Mouse (Mus musculus): ENCODE results near the gene Smok3b. TPM values are rescaled to one million over a fixed set of nuclear protein-coding genes. Genes with fewer than 3 reads are reported as not detected.
"Not testable (repeated sequence)": the region's sequence is repeated elsewhere in the genome, so short reads cannot be mapped to it uniquely, and the experiment has no call there.

The Smok3b gene
- polyA plus RNA-seq, 1 experiment from 2014 or later, result not detected

- no peak for ATAC-seq (ENCODE audit: insufficient read depth)
- H3K27ac ChIP-seq (replicated peaks), result no peak overlapping the region
- H3K4me2 ChIP-seq, result no peak overlapping the region
- 0 out of 2 replicates have a peak, but pooled peaks cover 2% of the 10 kb centered on the region for H3K4me1 ChIP-seq (replicated peaks)
- no peaks in the 10 kb centered on the region for H3K27me3 ChIP-seq
- no peak overlapping the region for H3K9ac ChIP-seq
- H3K4me3 ChIP-seq (replicated peaks), result no peak overlapping the region
- H3K9me3 ChIP-seq (replicated peaks), result no peaks in the 10 kb centered on the region
- no peaks in the 10 kb centered on the region for H3K36me3 ChIP-seq (replicated peaks)
Measured at GRCm38 (mm10) chr5:138016997-138017396, 4.2 kb upstream of the Smok3b start.

GRCm38 (mm10) chr5:138019577-138019976 lies 1.7 kb upstream of the Smok3b start:
- ATAC-seq (ENCODE audit: insufficient read depth); H3K27ac ChIP-seq (replicated peaks): not testable (repeated sequence)
- 61% methylated on average over 4 of the region's 4 CpGs for WGBS (ENCODE audit: insufficient replicate concordance)

GRCm38 (mm10) chr5:138052894-138053293 lies 31.7 kb downstream of the Smok3b start, which contains the start of gene Smok3c:
Smok3c (plus strand) TSS chr5:138053194.
- not testable (repeated sequence) for H3K9me3 ChIP-seq (replicated peaks); H3K4me1 ChIP-seq (replicated peaks); ATAC-seq (ENCODE audit: insufficient read depth); H3K9ac ChIP-seq; H3K4me3 ChIP-seq (replicated peaks); H3K4me2 ChIP-seq; H3K36me3 ChIP-seq (replicated peaks); H3K27me3 ChIP-seq; H3K27ac ChIP-seq (replicated peaks)
- no CpG with 5 or more reads among the region's 5 CpGs for WGBS (ENCODE audit: insufficient replicate concordance)

More at GRCm38 (mm10) chr5:138019577-138019976, 1.7 kb upstream of the Smok3b start:
- not testable (repeated sequence) for H3K27me3 ChIP-seq; H3K9ac ChIP-seq; H3K4me2 ChIP-seq; H3K4me3 ChIP-seq (replicated peaks); H3K4me1 ChIP-seq (replicated peaks); H3K9me3 ChIP-seq (replicated peaks); H3K36me3 ChIP-seq (replicated peaks)

GRCm38 (mm10) chr5:138073803-138074202 lies 52.6 kb downstream of the Smok3b start:
- no peak overlapping the region for H3K27ac ChIP-seq (replicated peaks)
- H3K4me3 ChIP-seq (replicated peaks), result no peak overlapping the region
- no peaks in the 10 kb centered on the region for H3K27me3 ChIP-seq
- H3K4me1 ChIP-seq (replicated peaks), result no peaks in the 10 kb centered on the region
- no peaks in the 10 kb centered on the region for H3K36me3 ChIP-seq (replicated peaks)
- no peaks in the 10 kb centered on the region for H3K9me3 ChIP-seq (replicated peaks)
- ATAC-seq (ENCODE audit: insufficient read depth), result no peak
- no peak overlapping the region for H3K9ac ChIP-seq
- no peak overlapping the region for H3K4me2 ChIP-seq
- 70% methylated on average over 4 of the region's 4 CpGs for WGBS (ENCODE audit: insufficient replicate concordance)

- Histone ChIP-seq H3K4me2 (no peak overlapping the region), H3K27me3 (no peaks in the 10 kb centered on the region), H3K9me3 (replicated peaks) (no peaks in the 10 kb centered on the region), H3K9ac (no peak overlapping the region), H3K4me3 (replicated peaks) (no peak overlapping the region), H3K4me1 (replicated peaks) (no peaks in the 10 kb centered on the region), H3K36me3 (replicated peaks) (no peaks in the 10 kb centered on the region), H3K27ac (replicated peaks) (no peak overlapping the region)
- ATAC-seq (ENCODE audit: insufficient read depth), result no peak
- WGBS (ENCODE audit: insufficient replicate concordance), result 50% methylated on average over 3 of the region's 3 CpGs
Measured at GRCm38 (mm10) chr5:138075684-138076083, 54.5 kb downstream of the Smok3b start.

GRCm38 (mm10) chr5:138076148-138076547 lies 54.9 kb downstream of the Smok3b start:
- Histone ChIP-seq H3K36me3 (replicated peaks) (no peaks in the 10 kb centered on the region), H3K9ac (no peak overlapping the region), H3K4me2 (no peak overlapping the region), H3K4me3 (replicated peaks) (no peak overlapping the region), H3K27me3 (no peaks in the 10 kb centered on the region), H3K4me1 (replicated peaks) (no peaks in the 10 kb centered on the region), H3K9me3 (replicated peaks) (no peaks in the 10 kb centered on the region), H3K27ac (replicated peaks) (no peak overlapping the region)
- no peak for ATAC-seq (ENCODE audit: insufficient read depth)
- WGBS (ENCODE audit: insufficient replicate concordance), result 35% methylated on average over 2 of the region's 2 CpGs

- 72% methylated on average over 5 of the region's 5 CpGs for WGBS (ENCODE audit: insufficient replicate concordance)
- H3K4me2 ChIP-seq, result no peak overlapping the region
- H3K27ac ChIP-seq (replicated peaks), result no peak overlapping the region
- no peak overlapping the region for H3K9ac ChIP-seq
- no peaks in the 10 kb centered on the region for H3K9me3 ChIP-seq (replicated peaks)
- no peak overlapping the region for H3K4me3 ChIP-seq (replicated peaks)
- H3K27me3 ChIP-seq, result no peaks in the 10 kb centered on the region
- H3K4me1 ChIP-seq (replicated peaks), result peaks cover 13% of the 10 kb centered on the region
- no peak for ATAC-seq (ENCODE audit: insufficient read depth)
- H3K36me3 ChIP-seq (replicated peaks), result no peaks in the 10 kb centered on the region
Measured at GRCm38 (mm10) chr5:138080456-138080855, 59.2 kb downstream of the Smok3b start.

- WGBS (ENCODE audit: insufficient replicate concordance), result 75% methylated on average over 9 of the region's 9 CpGs
- Histone ChIP-seq H3K9ac (no peak overlapping the region), H3K27ac (replicated peaks) (no peak overlapping the region), H3K9me3 (replicated peaks) (no peaks in the 10 kb centered on the region), H3K27me3 (no peaks in the 10 kb centered on the region), H3K4me1 (replicated peaks) (peaks cover 20% of the 10 kb centered on the region), H3K4me3 (replicated peaks) (no peak overlapping the region), H3K36me3 (replicated peaks) (no peaks in the 10 kb centered on the region), H3K4me2 (no peak overlapping the region)
- no peak for ATAC-seq (ENCODE audit: insufficient read depth)
Measured at GRCm38 (mm10) chr5:138081446-138081845, 60.2 kb downstream of the Smok3b start.

- no peak for ATAC-seq (ENCODE audit: insufficient read depth)
- peaks cover 40% of the 10 kb centered on the region for H3K4me1 ChIP-seq (replicated peaks)
- H3K27me3 ChIP-seq, result no peaks in the 10 kb centered on the region
- no peak overlapping the region for H3K9ac ChIP-seq
- no peak overlapping the region for H3K4me2 ChIP-seq
- WGBS (ENCODE audit: insufficient replicate concordance), result 57% methylated on average over 2 of the region's 2 CpGs
- H3K4me3 ChIP-seq (replicated peaks), result no peak overlapping the region
- peak overlapping the region; percentile 87 for H3K27ac ChIP-seq (replicated peaks)
- no peaks in the 10 kb centered on the region for H3K9me3 ChIP-seq (replicated peaks)
- H3K36me3 ChIP-seq (replicated peaks), result peaks cover 13% of the 10 kb centered on the region; the same call in 1 of the 2 replicates
Measured at GRCm38 (mm10) chr5:138083318-138083900, 62.2 kb downstream of the Smok3b start.

- H3K9ac ChIP-seq, result no peak overlapping the region
Measured at GRCm38 (mm10) chr5:138083936-138084335, 62.7 kb downstream of the Smok3b start.

GRCm38 (mm10) chr5:138084507-138084906 lies 63.3 kb downstream of the Smok3b start:
- peaks cover 13% of the 10 kb centered on the region; the same call in 1 of the 2 replicates for H3K36me3 ChIP-seq (replicated peaks)
- H3K4me3 ChIP-seq (replicated peaks), result peak overlapping the region; percentile 99
- peak overlapping the region; percentile 87 for H3K27ac ChIP-seq (replicated peaks)
- H3K9ac ChIP-seq, result peak overlapping the region; percentile 98
- peak; percentile 62 for ATAC-seq (ENCODE audit: insufficient read depth)
- H3K4me2 ChIP-seq, result peak overlapping the region; percentile 67
- peaks cover 50% of the 10 kb centered on the region for H3K4me1 ChIP-seq (replicated peaks)
- whole genome bisulfite sequencing (ENCODE audit: insufficient replicate concordance), result 13% methylated on average over 2 of the region's 2 CpGs
- no peaks in the 10 kb centered on the region for H3K9me3 ChIP-seq (replicated peaks)
- H3K27me3 ChIP-seq, result no peaks in the 10 kb centered on the region

More at GRCm38 (mm10) chr5:138083936-138084335, 62.7 kb downstream of the Smok3b start:
- no peaks in the 10 kb centered on the region for H3K27me3 ChIP-seq
- peak overlapping the region; percentile 87 for H3K27ac ChIP-seq (replicated peaks)
- H3K9me3 ChIP-seq (replicated peaks), result no peaks in the 10 kb centered on the region
- ATAC-seq (ENCODE audit: insufficient read depth), result no peak
- 77% methylated on average over 2 of the region's 2 CpGs for WGBS (ENCODE audit: insufficient replicate concordance)
- peaks cover 45% of the 10 kb centered on the region for H3K4me1 ChIP-seq (replicated peaks)
- H3K36me3 ChIP-seq (replicated peaks), result peaks cover 13% of the 10 kb centered on the region; the same call in 1 of the 2 replicates
- H3K4me2 ChIP-seq, result no peak overlapping the region; the same call in 1 of the 2 replicates
- no peak overlapping the region for H3K4me3 ChIP-seq (replicated peaks)

- Histone ChIP-seq H3K9ac (peak within 1 kb of the TSS; percentile 98), H3K27me3 (no peaks in the 10 kb centered on the region), H3K4me2 (peak within 1 kb of the TSS; percentile 67), H3K36me3 (replicated peaks) (peaks cover 13% of the 10 kb centered on the region; the same call in 1 of the 2 replicates), H3K27ac (replicated peaks) (peak within 1 kb of the TSS; percentile 87), H3K4me1 (replicated peaks) (peaks cover 54% of the 10 kb centered on the region), H3K4me3 (replicated peaks) (peak within 1 kb of the TSS; percentile 99), H3K9me3 (replicated peaks) (no peaks in the 10 kb centered on the region)
- under 1% methylated on average over 27 of the region's 27 CpGs for WGBS (ENCODE audit: insufficient replicate concordance)
- ATAC-seq (ENCODE audit: insufficient read depth), result peak; percentile 83
Measured at GRCm38 (mm10) chr5:138084996-138085395, 63.8 kb downstream of the Smok3b start, which contains the start of gene Zkscan1. Zkscan1 (plus strand) TSS chr5:138085084.

Data from liver, embryonic 15.5 days (tissue).